Mouse (Mus musculus): ENCODE data around the gene Gm11444.

DNA sequence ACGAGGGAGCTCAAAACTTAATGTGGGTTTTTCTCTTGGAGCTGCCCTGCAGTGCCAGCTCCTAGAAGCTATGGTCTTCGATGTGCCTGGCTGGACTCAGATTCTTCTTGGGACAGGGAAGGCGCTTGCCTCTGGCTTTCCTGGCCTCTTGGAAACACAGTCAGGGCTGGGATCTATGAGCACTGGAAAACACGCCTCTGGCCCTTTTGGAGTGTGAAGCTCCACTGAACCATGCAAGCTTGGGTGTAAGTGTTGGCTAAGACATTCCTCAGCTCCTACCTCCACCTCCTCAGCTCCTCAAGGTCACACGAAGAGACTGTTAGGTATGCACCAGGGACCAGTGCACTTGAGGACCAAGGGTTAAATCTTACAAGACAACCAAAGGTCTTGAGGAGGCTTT lies 5.2 kb downstream of the Gm11444 start:
- TF ChIP-seq CTCF (IDR thresholded peaks at IDR 0.05; ENCODE audit: low read depth) = no peak
- no peak for TF ChIP-seq EP300 (IDR thresholded peaks at IDR 0.05; ENCODE audit: low read depth)
